Mouse (Mus musculus): ENCODE results near the gene Apopt1. TPM values are rescaled to one million over a fixed set of nuclear protein-coding genes. Genes with fewer than 3 reads are reported as not detected.
A peak's percentile ranks its signal among the peaks of the same experiment; 100 is the strongest.

Apopt1 gene
- total RNA-seq, 2 experiments from 2014 or later = 36.9 to 37.0 TPM

- DNase-seq = no peak
- intact Hi-C loops (cut with DNase I) = no loop called here
Observed at GRCm38 (mm10) chr12:111760306-111760908, 47.3 kb downstream of the Apopt1 start.

DNA sequence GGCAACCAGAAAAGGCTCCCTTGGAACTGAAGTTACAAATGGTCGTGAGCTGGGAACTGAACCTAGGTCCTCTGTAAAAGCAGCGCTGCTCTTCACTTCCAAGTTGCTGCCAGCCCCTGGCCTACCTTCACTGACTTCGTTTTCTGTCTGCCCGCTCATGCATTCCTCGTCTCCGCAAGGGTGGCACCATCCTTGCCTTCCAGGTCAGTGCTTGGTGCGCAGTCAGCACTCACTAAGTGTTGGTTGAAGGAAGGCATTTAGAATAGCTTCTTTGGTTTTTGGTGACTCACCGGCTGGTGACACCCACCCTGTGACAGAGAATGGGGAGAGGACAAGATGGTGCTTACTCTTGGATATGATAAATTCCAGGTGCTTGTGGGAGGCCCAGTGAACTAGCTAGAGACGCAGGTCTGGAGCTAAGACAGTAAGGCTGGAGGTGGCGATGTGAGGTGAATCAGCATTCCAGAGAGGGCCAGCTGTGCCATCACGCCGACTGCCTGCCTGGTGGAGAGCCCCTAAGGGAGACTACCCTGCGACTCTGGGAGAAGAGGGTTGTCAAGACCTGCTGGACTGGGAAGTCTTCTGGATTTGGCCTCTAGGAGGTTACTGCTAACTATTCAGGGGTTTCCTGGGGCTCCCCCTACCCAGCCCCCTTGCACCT lies 49.7 kb downstream of the Apopt1 start:
- no peak for DNase-seq
- intact Hi-C loops (cut with DNase I) = no loop called here

DNA sequence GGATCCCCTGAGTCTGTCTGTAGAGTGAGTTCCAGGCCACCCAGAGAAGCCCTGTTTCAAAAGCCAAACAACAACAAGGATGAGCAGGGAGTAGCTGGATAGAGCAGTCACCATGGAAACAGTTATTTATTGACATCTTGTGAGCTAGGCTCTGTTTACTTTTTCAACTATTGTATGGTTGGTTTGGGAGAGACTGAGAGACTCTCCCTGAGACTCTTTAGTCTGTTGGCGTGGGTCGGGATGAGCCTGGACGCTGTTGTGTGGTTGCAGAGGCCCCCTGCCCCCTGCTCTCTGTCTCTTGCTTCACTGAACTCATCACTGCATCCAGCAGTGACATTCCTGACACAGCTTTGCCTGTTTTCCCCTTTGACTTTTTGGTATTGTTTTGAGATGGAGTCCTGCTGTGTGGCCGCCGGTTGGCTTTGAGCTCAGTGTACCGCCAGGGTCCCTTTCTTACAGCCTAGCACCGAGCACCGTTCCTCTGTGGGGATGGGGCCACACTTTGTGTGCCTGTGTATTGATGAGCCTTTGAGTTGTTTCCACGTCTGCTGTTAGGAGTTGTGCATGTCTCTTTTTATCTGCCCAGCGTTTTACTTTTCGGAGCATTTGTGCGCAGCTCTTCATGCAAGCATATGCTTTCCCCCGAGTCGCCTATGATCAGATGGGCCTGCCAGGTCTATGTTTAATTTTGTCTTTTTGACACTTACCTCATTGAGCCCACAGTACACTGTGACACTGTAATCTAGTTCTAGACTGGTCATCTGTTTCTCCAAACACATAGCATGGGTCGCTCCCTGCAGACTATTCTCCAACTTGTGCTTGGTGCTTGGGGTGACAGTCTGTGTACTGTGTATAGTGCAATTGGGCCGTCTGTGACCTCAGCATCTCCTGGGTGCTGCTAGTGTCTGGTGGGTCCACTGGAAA lies 53.5 kb downstream of the Apopt1 start:
- no peak for DNase-seq
- intact Hi-C loops (cut with DNase I) = loop anchor here (5.0 kb wide), 1 partner anchor 41 kb away; no protein-coding TSS in a partner anchor

DNA sequence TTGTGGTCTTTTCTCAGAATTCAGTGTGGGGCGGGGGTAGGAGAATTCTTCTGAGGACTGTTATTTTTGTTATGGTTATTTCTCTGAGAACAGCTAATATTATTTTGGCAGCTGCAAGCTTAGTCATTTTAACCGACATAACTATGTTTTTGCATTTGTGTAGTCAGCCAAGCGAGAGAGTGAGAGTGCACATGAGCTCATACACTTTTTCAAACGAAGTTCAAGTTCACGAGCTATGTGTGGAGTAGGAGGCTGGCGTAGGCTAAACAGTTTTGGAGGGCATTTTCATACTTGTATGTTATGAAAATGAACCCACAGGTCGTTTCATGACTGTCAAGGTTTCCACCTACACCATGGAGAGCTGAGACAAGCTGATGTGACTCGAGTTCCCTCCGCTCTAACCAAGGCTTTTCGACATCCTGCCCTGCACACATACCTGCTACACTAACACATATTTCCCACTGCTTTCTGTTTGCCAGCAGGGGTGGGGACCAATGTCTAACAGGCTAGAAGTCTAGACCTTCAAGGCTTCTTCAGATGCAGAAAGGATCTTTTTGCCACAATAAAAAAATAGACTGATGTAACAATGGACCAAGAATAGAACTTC lies 55.4 kb downstream of the Apopt1 start:
- intact Hi-C loops (cut with DNase I) = loop anchor here (5.0 kb wide), 1 partner anchor 39 kb away; no protein-coding TSS in a partner anchor
- no peak for DNase-seq

DNA sequence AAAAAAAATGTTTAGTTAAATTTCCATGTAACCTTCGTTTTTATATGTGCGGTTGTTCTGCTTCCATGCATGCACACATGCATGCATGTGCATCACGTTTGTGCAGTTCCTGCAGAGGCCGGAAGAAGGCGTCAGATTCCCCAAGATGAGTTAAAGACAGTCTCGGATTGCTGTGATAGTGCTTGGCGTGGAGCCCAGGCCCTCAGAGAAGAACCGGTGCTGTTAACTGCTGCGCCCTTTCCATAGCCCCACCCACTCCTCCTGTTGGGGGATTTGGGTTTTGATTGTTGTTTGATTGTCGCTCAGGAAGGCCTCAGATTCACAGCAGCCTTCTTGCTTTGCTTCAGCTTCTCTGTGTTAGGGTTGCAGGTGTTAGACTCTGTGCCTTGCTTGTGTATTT lies 56.2 kb downstream of the Apopt1 start:
- DNase-seq = peak; percentile 77 to 82
- intact Hi-C loops (cut with DNase I) = loop anchor here (5.0 kb wide), 1 partner anchor 38 kb away; no protein-coding TSS in a partner anchor

DNA sequence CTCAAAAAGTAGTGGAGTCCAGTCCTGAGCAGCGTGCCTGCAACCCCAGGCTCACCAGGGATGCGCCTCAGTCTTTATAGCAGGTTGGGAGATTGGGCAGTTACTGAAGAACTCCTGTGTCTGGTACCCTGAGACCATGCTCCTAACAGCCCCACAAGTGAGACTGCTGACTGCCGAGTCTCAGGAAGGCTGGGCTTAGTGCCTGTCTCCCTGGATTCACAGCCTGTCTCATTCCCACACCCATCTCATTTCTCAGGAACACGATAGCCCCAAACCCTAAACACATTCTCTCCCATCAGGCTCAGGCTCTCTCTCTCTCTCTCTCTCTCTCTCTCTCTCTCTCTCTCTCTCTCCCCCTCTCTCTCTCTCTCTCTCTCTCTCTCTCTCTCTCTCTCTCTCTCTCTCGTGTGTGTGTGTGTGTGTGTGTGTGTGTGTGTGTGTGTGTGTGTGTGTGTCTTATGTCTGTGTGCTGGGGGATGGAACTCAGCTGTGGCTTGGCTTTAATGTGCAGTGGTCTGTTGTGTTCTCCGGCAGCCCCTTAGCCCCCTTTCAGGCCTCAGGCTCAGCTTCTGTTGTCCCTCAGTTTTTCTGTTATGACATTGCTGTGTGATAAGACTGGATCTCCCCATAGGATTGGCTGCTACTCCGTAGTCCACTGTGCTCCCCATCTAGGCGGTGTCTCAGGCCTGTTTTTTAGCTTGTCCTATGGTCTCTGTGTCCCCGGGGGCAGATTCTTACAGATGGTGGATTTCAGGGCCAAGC lies 56.9 kb downstream of the Apopt1 start:
- DNase-seq = no peak
- intact Hi-C loops (cut with DNase I) = loop anchor here (5.0 kb wide), 1 partner anchor 37 kb away; no protein-coding TSS in a partner anchor

DNA sequence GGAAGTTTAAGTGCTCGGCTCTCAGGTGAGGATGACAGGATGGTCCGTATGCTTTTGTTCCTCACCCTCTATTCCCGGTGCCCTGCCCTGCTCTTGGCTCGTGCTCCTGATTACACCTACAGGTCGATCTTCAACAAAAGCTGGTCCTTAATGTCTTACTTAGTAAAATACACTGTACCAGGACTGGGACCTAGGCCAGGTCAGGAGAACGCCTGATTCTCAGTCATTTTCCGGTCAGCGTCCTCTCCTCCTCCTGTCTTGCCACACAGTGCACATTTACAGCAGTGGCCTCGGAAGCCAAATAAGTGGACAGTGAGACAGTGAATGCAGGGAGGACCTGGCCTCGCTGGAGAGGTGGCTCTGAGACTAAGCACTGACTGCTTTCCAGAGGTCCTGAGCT lies 57.6 kb downstream of the Apopt1 start:
- no peak for DNase-seq

GRCm38 (mm10) chr12:111774156-111774555 lies 61.1 kb downstream of the Apopt1 start:
- intact Hi-C loops (cut with DNase I) = no loop called here
- no peak for DNase-seq

More for the DNA sequence above, 57.6 kb downstream of the Apopt1 start:
- intact Hi-C loops (cut with DNase I) = no loop called here

DNA sequence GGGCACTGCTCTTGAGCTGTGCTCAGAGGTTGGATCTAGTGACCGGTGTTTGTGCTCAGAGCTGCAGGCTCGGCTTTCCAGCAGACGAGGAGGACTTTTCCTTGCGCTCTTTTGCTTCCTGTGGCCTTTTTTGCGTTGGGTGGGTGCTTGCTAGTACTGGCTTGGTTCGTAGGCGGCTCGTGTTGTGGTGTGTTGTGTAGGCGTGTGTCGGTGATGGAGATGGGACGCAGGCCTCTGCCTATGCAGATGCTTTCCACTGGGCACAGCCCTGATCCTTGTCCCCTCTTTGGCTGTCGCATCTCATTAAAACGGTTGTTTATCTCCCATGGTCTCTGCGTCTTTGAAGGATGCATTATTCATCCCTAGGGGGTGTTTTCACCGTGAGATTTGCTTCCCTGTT lies 61.8 kb downstream of the Apopt1 start:
- intact Hi-C loops (cut with DNase I) = no loop called here
- no peak for DNase-seq

GRCm38 (mm10) chr12:111777919-111778318 lies 64.9 kb downstream of the Apopt1 start:
- no peak for DNase-seq
- intact Hi-C loops (cut with DNase I) = no loop called here

GRCm38 (mm10) chr12:111779544-111779943 lies 66.5 kb downstream of the Apopt1 start:
- intact Hi-C loops (cut with DNase I) = no loop called here
- DNase-seq = no peak

GRCm38 (mm10) chr12:111785174-111785573 lies 72.1 kb downstream of the Apopt1 start:
- no peak for DNase-seq
- intact Hi-C loops (cut with DNase I) = no loop called here

- intact Hi-C loops (cut with DNase I) = no loop called here
- no peak for DNase-seq
Observed at GRCm38 (mm10) chr12:111787015-111787414, 74.0 kb downstream of the Apopt1 start.

DNA sequence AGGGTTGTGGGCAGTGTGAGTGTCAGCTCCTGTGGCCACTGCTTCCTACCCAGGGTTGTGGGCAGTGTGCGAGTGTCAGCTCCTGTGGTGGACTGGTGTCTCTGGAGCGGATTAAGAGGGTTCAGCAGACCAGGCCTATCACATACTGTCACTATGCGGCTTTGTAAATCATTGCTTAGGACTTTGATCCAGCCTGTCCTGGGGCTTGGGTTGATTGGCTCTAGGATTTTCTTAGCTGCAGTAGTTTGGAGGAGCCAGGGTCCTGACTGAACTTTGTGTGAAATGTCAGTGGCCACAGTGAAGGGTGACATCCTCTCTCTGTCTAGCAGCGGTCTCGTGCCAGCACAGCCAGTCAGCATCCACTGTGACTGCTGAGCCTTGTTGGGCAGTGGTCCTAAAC lies 77.0 kb downstream of the Apopt1 start:
- intact Hi-C loops (cut with DNase I) = no loop called here
- DNase-seq = no peak

DNA sequence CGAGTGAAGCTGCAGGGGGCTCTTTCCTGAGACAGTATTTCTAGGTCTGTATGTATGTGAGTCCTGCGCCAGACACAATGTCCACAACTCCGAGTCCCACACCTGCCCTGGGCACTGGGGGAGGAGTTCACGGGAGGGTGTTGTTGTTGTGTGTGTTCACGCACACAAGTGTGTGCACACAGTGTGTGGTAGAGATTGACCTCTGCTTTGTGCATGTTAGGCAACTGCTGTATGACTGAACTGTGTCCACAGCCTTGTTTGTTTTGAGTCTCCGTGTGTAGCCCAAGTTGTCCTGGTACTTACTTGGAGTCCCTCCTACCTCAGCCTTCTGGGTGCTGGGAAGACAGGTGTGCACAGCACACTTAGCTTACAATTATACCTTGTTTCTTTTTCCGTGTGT lies 77.6 kb downstream of the Apopt1 start:
- no peak for DNase-seq
- intact Hi-C loops (cut with DNase I) = no loop called here

DNA sequence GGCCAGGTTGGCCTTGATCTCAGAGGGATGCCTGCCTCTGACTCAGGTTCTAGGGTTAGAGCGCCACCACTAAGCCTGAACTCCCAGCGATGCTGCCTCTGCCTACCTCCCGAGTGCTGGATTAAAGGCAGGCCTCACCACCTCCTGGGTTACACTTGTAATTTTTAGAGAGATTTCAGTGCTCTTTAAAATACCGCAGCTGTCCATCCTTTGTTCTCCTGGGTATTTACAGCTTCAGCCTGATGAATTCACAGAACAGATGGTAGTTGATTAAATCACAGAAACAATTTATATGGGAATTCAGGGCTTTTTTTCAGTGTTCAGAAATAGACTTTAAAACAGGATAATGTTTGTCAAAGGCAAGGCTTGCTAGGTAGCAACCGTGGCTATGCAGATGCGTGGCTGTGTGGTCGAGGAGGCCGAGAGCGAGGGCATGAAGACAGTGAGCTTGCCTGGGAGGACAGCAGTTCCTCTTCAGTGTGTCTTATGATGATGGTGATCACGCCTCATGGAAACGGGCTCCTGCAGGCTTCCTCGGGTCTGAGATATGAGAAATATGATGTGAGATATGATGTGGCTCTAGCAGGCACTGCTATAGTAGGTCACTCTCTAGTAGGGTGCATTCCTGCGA lies 78.5 kb downstream of the Apopt1 start:
- intact Hi-C loops (cut with DNase I) = no loop called here
- DNase-seq = no peak

GRCm38 (mm10) chr12:111794102-111794501 lies 81.0 kb downstream of the Apopt1 start:
- peak; percentile 69 to 78 for DNase-seq
- intact Hi-C loops (cut with DNase I) = no loop called here

DNA sequence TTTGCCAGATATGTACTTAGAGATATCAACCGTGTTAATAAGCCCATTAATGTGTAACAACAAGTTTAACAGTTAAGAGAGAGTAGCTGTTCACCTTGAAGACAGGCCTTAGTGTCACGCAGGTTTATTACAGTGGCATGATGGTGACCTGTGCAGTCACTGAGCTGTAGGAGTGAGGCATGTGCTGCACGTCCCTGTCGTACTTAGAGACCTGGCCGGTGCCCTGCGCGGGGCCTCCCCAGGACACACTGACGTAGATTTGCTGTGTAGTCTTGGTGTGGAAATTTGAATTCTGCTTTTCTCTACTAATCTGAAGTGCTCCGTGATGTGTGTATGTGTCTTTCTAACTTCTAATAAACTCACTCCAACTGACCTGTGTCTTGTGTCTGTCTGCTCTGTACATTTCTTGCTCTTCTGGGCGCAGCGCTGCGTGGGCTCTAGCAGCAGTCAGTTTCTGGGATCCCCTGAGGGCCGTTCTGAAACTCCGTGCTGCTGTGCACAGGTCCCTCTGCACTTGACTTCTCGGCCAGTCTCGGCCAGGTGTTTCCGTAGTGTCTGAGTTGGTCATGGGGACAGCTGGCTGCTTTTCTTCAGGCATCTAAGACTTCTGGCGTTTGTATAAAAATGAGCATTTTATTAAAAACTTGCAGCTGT lies 81.6 kb downstream of the Apopt1 start:
- no peak for DNase-seq
- intact Hi-C loops (cut with DNase I) = no loop called here

Measured in heart, postnatal 14 days (tissue).